Mouse (Mus musculus) embryonic fibroblast, embryonic 13.5 days (primary cell): ENCODE results near the gene Setd2.

Source experiments
- CTCF ChIP-seq: IDR thresholded peaks from 2 replicates; pipeline ENCODE4 v1.5.1; 2011; ENCODE audit warnings: mild to moderate bottlenecking, control low read depth, low read length, moderate library complexity, borderline replicate concordance; ENCODE audit not compliant: insufficient read depth
- POLR2A ChIP-seq: IDR thresholded peaks from 2 replicates; pipeline ENCODE4 v1.6.1; 2011; ENCODE audit warnings: low read depth, mild to moderate bottlenecking, control low read depth, low read length, moderate library complexity

GRCm38 (mm10) chr9:110525737-110526136 is 6.7 kb upstream of the Setd2 start:
- TF ChIP-seq CTCF (no peak), POLR2A (no peak)
